Mouse (Mus musculus): Measurements from ENCODE around the gene Btbd3. TPM values are rescaled to one million over a fixed set of nuclear protein-coding genes. Genes with fewer than 3 reads are reported as not detected.

Btbd3 gene
- polyA plus RNA-seq, 1 experiment from 2014 or later, result 26.6 TPM

- Histone ChIP-seq H3K36me3 (no peaks in the 10 kb centered on the region), H3K27ac (peak overlapping the region; percentile 18; the same call in 1 of the 2 replicates), H3K9me3 (no peaks in the 10 kb centered on the region), H3K27me3 (no peaks in the 10 kb centered on the region), H3K4me2 (no peak overlapping the region), H3K4me3 (no peak overlapping the region), H3K4me1 (replicated peaks) (peaks cover 35% of the 10 kb centered on the region), H3K9ac (peak overlapping the region; percentile 8; the same call in 1 of the 2 replicates)
- WGBS, result 30% methylated on average over 13 of the region's 13 CpGs
- 0 out of 2 replicates have a peak, but pooled peaks have one; percentile 31 for ATAC-seq (ENCODE audit: low FRiP score)
Observed at GRCm38 (mm10) chr2:138265356-138266005, 9.1 kb downstream of the Btbd3 start.

GRCm38 (mm10) chr2:138266679-138267078, 10.3 kb downstream of the Btbd3 start:
- H3K36me3 ChIP-seq, result no peaks in the 10 kb centered on the region
- H3K4me2 ChIP-seq, result no peak overlapping the region
- H3K4me1 ChIP-seq (replicated peaks), result peaks cover 30% of the 10 kb centered on the region
- no peak for ATAC-seq (ENCODE audit: low FRiP score)
- WGBS, result 63% methylated on average over 5 of the region's 5 CpGs
- no peaks in the 10 kb centered on the region for H3K9me3 ChIP-seq
- no peaks in the 10 kb centered on the region for H3K27me3 ChIP-seq
- no peak overlapping the region for H3K27ac ChIP-seq
- no peak overlapping the region for H3K9ac ChIP-seq
- H3K4me3 ChIP-seq, result no peak overlapping the region

GRCm38 (mm10) chr2:138267852-138268513, 11.6 kb downstream of the Btbd3 start:
- Histone ChIP-seq H3K27me3 (no peaks in the 10 kb centered on the region), H3K9me3 (no peaks in the 10 kb centered on the region), H3K4me2 (no peak overlapping the region), H3K4me3 (no peak overlapping the region), H3K4me1 (replicated peaks) (peaks cover 30% of the 10 kb centered on the region), H3K36me3 (no peaks in the 10 kb centered on the region), H3K27ac (no peak overlapping the region), H3K9ac (no peak overlapping the region)
- WGBS, result 74% methylated on average over 4 of the region's 4 CpGs
- no peak for ATAC-seq (ENCODE audit: low FRiP score)

- no peaks in the 10 kb centered on the region for H3K27me3 ChIP-seq
- no peak overlapping the region for H3K4me2 ChIP-seq
- H3K4me1 ChIP-seq (replicated peaks), result peaks cover 27% of the 10 kb centered on the region
- no peak overlapping the region for H3K4me3 ChIP-seq
- no peak overlapping the region for H3K9ac ChIP-seq
- H3K9me3 ChIP-seq, result no peaks in the 10 kb centered on the region
- no peak for ATAC-seq (ENCODE audit: low FRiP score)
- no peak overlapping the region for H3K27ac ChIP-seq
- H3K36me3 ChIP-seq, result no peaks in the 10 kb centered on the region
Observed at GRCm38 (mm10) chr2:138269330-138269729, 13.0 kb downstream of the Btbd3 start.

DNA sequence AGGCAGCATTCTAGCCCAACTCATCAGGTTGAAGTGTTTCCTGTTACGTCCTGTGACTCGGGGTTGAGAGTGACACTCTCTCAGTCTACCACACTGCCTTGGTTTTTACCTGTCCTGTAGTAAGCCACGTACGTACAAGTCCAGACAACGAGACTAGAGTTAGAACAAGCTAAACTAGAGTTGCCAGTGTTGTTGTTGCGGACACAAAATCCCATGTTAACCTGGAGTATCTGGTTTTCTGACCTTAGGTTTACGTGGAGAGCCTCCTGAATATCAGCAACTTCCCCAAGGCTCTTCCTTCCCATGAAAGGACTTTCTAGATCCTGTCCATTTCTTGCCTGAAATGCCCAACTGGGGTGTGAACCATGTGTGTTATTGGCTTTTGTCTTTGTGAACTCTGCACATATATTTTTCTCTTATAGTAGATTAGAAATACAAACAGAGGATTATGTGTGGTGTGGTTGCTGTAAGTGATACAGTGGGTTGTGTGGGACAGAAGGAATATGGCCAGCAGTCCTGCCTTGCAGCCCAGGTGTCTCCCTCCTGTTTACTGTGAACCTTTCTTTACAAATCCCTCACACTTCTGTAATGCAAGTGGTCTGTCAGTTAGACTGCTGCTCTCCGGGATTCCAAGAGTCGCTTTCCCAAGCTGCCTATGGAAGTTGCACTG, 17.2 kb downstream of the Btbd3 start:
- no peaks in the 10 kb centered on the region for H3K27me3 ChIP-seq
- ATAC-seq (ENCODE audit: low FRiP score), result no peak
- no peak overlapping the region for H3K4me3 ChIP-seq
- H3K4me1 ChIP-seq (replicated peaks), result peaks cover 22% of the 10 kb centered on the region
- no peak overlapping the region for H3K9ac ChIP-seq
- H3K9me3 ChIP-seq, result no peaks in the 10 kb centered on the region
- H3K36me3 ChIP-seq, result no peaks in the 10 kb centered on the region
- no peak overlapping the region for H3K27ac ChIP-seq
- H3K4me2 ChIP-seq, result no peak overlapping the region
- 87% methylated on average over 9 of the region's 9 CpGs for WGBS

- H3K36me3 ChIP-seq, result no peaks in the 10 kb centered on the region
- no peak for ATAC-seq (ENCODE audit: low FRiP score)
- 81% methylated on average over 5 of the region's 5 CpGs for WGBS
Observed at GRCm38 (mm10) chr2:138274086-138274485, 17.7 kb downstream of the Btbd3 start.

GRCm38 (mm10) chr2:138277842-138278691, 21.7 kb downstream of the Btbd3 start:
- peaks cover 44% of the 10 kb centered on the region for H3K4me1 ChIP-seq (replicated peaks)
- 15% methylated on average over 17 of the region's 17 CpGs for WGBS
- no peaks in the 10 kb centered on the region for H3K9me3 ChIP-seq

More at GRCm38 (mm10) chr2:138274086-138274485, 17.7 kb downstream of the Btbd3 start:
- Histone ChIP-seq H3K9ac (no peak overlapping the region), H3K4me3 (no peak overlapping the region), H3K4me1 (replicated peaks) (peaks cover 28% of the 10 kb centered on the region), H3K27me3 (no peaks in the 10 kb centered on the region), H3K4me2 (no peak overlapping the region), H3K9me3 (no peaks in the 10 kb centered on the region), H3K27ac (no peak overlapping the region)

GRCm38 (mm10) chr2:138278853-138279640, 22.7 kb downstream of the Btbd3 start:
- Histone ChIP-seq H3K4me2 (peak overlapping the region; percentile 67), H3K27me3 (no peaks in the 10 kb centered on the region), H3K9me3 (no peaks in the 10 kb centered on the region), H3K9ac (peak overlapping the region; percentile 75), H3K27ac (peak overlapping the region; percentile 80), H3K4me3 (peak overlapping the region; percentile 47), H3K4me1 (replicated peaks) (peaks cover 44% of the 10 kb centered on the region), H3K36me3 (peaks cover 9% of the 10 kb centered on the region)
- WGBS, result 72% methylated on average over 15 of the region's 15 CpGs
- no peak for ATAC-seq (ENCODE audit: low FRiP score)

More at GRCm38 (mm10) chr2:138277842-138278691, 21.7 kb downstream of the Btbd3 start:
- ATAC-seq (ENCODE audit: low FRiP score), result peak; percentile 94
- peak overlapping the region; percentile 67 for H3K4me2 ChIP-seq
- H3K27me3 ChIP-seq, result no peaks in the 10 kb centered on the region
- H3K27ac ChIP-seq, result peak overlapping the region; percentile 80
- peak overlapping the region; percentile 47 for H3K4me3 ChIP-seq
- peak overlapping the region; percentile 75 for H3K9ac ChIP-seq
- no peaks in the 10 kb centered on the region for H3K36me3 ChIP-seq

- Histone ChIP-seq H3K9ac (peak overlapping the region; percentile 75), H3K27me3 (no peaks in the 10 kb centered on the region), H3K36me3 (peaks cover 14% of the 10 kb centered on the region), H3K4me3 (peak overlapping the region; percentile 47), H3K9me3 (no peaks in the 10 kb centered on the region), H3K27ac (peak overlapping the region; percentile 80), H3K4me1 (replicated peaks) (peaks cover 44% of the 10 kb centered on the region), H3K4me2 (peak overlapping the region; percentile 67)
- ATAC-seq (ENCODE audit: low FRiP score), result no peak
- 45% methylated on average over 11 of the region's 11 CpGs for WGBS
Observed at GRCm38 (mm10) chr2:138279641-138280040, 23.3 kb downstream of the Btbd3 start.

GRCm38 (mm10) chr2:138280225-138280711, 23.9 kb downstream of the Btbd3 start:
- 56% methylated on average over 17 of the region's 17 CpGs for WGBS
- peak overlapping the region; percentile 74 for H3K27ac ChIP-seq
- H3K9me3 ChIP-seq, result no peaks in the 10 kb centered on the region
- peaks cover 19% of the 10 kb centered on the region for H3K36me3 ChIP-seq
- ATAC-seq (ENCODE audit: low FRiP score), result peak; percentile 22; the same call in 1 of the 2 replicates
- peaks cover 44% of the 10 kb centered on the region for H3K4me1 ChIP-seq (replicated peaks)
- no peaks in the 10 kb centered on the region for H3K27me3 ChIP-seq
- H3K4me3 ChIP-seq, result peak overlapping the region; percentile 47
- peak overlapping the region; percentile 75 for H3K9ac ChIP-seq
- H3K4me2 ChIP-seq, result peak overlapping the region; percentile 67

DNA sequence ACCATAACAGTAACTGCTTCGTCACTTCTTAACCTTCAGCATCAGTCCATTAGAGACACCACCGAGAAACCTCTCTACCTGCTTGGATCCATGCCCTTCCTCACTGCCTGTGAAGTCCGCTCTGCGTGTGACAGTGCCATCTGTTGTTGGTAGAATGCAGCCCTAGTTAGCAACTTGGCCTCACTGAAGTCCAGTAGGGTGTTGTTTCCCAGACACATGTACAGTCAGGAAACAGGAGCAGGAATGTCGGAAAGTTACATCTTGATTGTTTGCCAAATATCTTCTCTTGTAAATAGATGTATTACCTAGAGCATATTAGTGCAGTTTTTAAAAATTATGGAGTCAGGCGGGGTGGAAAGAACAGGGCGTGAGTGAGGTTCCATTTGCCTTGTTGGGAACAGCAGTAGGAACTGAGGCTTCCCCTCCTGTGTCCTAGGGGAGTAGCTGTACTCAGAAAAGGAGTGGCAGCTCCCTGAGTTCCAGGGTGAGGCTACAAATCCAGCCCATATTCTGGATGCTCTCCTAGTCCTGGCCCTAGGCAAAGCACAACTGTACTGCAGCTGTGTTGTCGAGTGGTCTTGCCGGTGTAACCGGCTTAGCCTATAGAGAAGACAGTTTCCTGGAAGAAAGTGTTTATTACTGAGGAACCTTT, 25.3 kb downstream of the Btbd3 start:
- WGBS, result 87% methylated on average over 10 of the region's 10 CpGs

More for the DNA sequence above, 25.3 kb downstream of the Btbd3 start:
- Histone ChIP-seq H3K4me1 (replicated peaks) (peaks cover 38% of the 10 kb centered on the region), H3K4me2 (peak overlapping the region; percentile 22), H3K36me3 (peaks cover 27% of the 10 kb centered on the region), H3K27me3 (no peaks in the 10 kb centered on the region), H3K9me3 (no peaks in the 10 kb centered on the region), H3K4me3 (no peak overlapping the region), H3K27ac (no peak overlapping the region), H3K9ac (no peak overlapping the region)
- ATAC-seq (ENCODE audit: low FRiP score), result no peak
